Mouse (Mus musculus) forebrain, embryonic 15.5 days (tissue): Measurements from ENCODE around the gene Slc39a12. TPM values are rescaled to one million over a fixed set of nuclear protein-coding genes. Genes with fewer than 3 reads are reported as not detected.
A peak's percentile ranks its signal among the peaks of the same experiment; 100 is the strongest.

Experiments
- ATAC-seq: fragments of 200-750 bp; cut with Nextera tagmentation; replicated peaks from 2 replicates; pipeline ENCODE4 v1.8.0; 2017; ENCODE audit warnings: mild to moderate bottlenecking, moderate TSS enrichment, moderate library complexity
- H3K27ac ChIP-seq: fragments of 300-500 bp; sonication (generic); replicated peaks from 2 replicates; pipeline ENCODE4 v1.5.1; 2015; ENCODE audit warnings: mild to moderate bottlenecking, inconsistent platforms
- H3K27me3 ChIP-seq: fragments of 300-500 bp; sonication (generic); 2 replicates; pipeline ENCODE4 v1.6.1; 2015; ENCODE audit warnings: inconsistent platforms
- H3K36me3 ChIP-seq: fragments of 300-500 bp; sonication (generic); 2 replicates; pipeline ENCODE4 v1.6.1; 2015; ENCODE audit warnings: mild to moderate bottlenecking, inconsistent platforms
- H3K4me1 ChIP-seq: fragments of 300-500 bp; sonication (generic); 2 replicates; pipeline ENCODE4 v1.6.1; 2015; ENCODE audit warnings: inconsistent platforms
- H3K4me2 ChIP-seq: fragments of 300-500 bp; sonication (generic); replicated peaks from 2 replicates; pipeline ENCODE4 v1.6.1; 2015; ENCODE audit warnings: mild to moderate bottlenecking, inconsistent platforms
- H3K4me3 ChIP-seq: fragments of 300-500 bp; sonication (generic); 2 replicates; pipeline ENCODE4 v1.5.1; 2015; ENCODE audit warnings: mild to moderate bottlenecking, inconsistent platforms
- H3K9ac ChIP-seq: fragments of 300-500 bp; sonication (generic); replicated peaks from 2 replicates; pipeline ENCODE4 v1.6.1; 2015; ENCODE audit warnings: mild to moderate bottlenecking, inconsistent platforms
- H3K9me3 ChIP-seq: fragments of 300-500 bp; sonication (generic); 2 replicates; pipeline ENCODE4 v1.6.1; 2016; ENCODE audit warnings: inconsistent platforms
- WGBS: fragments of 180-500 bp; shearing (Covaris S2); methylation state at CpG from one replicate; pipeline ENCODE4 v1.1.7; 2015; ENCODE audit warnings: mixed read lengths; 5-methylcytosine and 5-hydroxymethylcytosine counted together
- polyA plus RNA-seq: library from polyadenylated mRNA; unstranded; fragments of >200 nt; fragmentation: Nextera tagmentation; extraction: Ambion mirVana; gene quantifications from 2 replicates; pipeline ENCODE4 v1.2.1, GENCODE M21; 2015

Gene Slc39a12
- polyA plus RNA-seq, 1 experiment from 2014 or later = 1.3 TPM

- ATAC-seq = no peak
- Histone ChIP-seq H3K9ac (no peak overlapping the region), H3K27me3 (no peaks in the 10 kb centered on the region), H3K27ac (no peak overlapping the region), H3K4me1 (no peaks in the 10 kb centered on the region), H3K4me3 (no peak overlapping the region), H3K9me3 (no peaks in the 10 kb centered on the region), H3K36me3 (no peaks in the 10 kb centered on the region), H3K4me2 (no peak overlapping the region)
- WGBS = 70% methylated on average over 3 of the region's 3 CpGs
These were observed 114.4 kb downstream of the Slc39a12 start for GRCm38 (mm10) chr2:14502482-14502881.

GRCm38 (mm10) chr2:14518237-14518636 is 130.1 kb downstream of the Slc39a12 start:
- H3K9me3 ChIP-seq = no peaks in the 10 kb centered on the region
- ATAC-seq = no peak
- WGBS = 51% methylated on average over 5 of the region's 5 CpGs

GRCm38 (mm10) chr2:14534325-14535077 is 146.4 kb downstream of the Slc39a12 start:
- Histone ChIP-seq H3K9me3 (no peaks in the 10 kb centered on the region), H3K27me3 (no peaks in the 10 kb centered on the region), H3K4me2 (no peak overlapping the region), H3K9ac (no peak overlapping the region), H3K27ac (peak overlapping the region; percentile 79), H3K4me3 (no peak overlapping the region), H3K36me3 (no peaks in the 10 kb centered on the region), H3K4me1 (peaks cover 10% of the 10 kb centered on the region)
- peak; percentile 36; the same call in 1 of the 2 replicates for ATAC-seq
- WGBS = 64% methylated on average over 3 of the region's 3 CpGs

More at GRCm38 (mm10) chr2:14518237-14518636, 130.1 kb downstream of the Slc39a12 start:
- Histone ChIP-seq H3K27ac (no peak overlapping the region), H3K4me3 (no peak overlapping the region), H3K4me1 (no peaks in the 10 kb centered on the region), H3K9ac (no peak overlapping the region), H3K36me3 (no peaks in the 10 kb centered on the region), H3K4me2 (no peak overlapping the region), H3K27me3 (no peaks in the 10 kb centered on the region)

- H3K27me3 ChIP-seq = no peaks in the 10 kb centered on the region
- 3% methylated on average over 3 of the region's 3 CpGs for WGBS
- H3K36me3 ChIP-seq = no peaks in the 10 kb centered on the region
- no peak overlapping the region for H3K9ac ChIP-seq
- peak; percentile 94 for ATAC-seq
- peak overlapping the region; percentile 79 for H3K27ac ChIP-seq
- H3K4me1 ChIP-seq = peaks cover 10% of the 10 kb centered on the region
- no peaks in the 10 kb centered on the region for H3K9me3 ChIP-seq
- H3K4me2 ChIP-seq = peak overlapping the region; percentile 8; the same call in 1 of the 2 replicates
- no peak overlapping the region for H3K4me3 ChIP-seq
These were observed 147.1 kb downstream of the Slc39a12 start for GRCm38 (mm10) chr2:14535246-14535671.

- no peak overlapping the region for H3K9ac ChIP-seq
- no peaks in the 10 kb centered on the region for H3K36me3 ChIP-seq
- H3K4me2 ChIP-seq = no peak overlapping the region
- no peaks in the 10 kb centered on the region for H3K27me3 ChIP-seq
- 55% methylated on average over 3 of the region's 3 CpGs for WGBS
- H3K4me1 ChIP-seq = peaks cover 10% of the 10 kb centered on the region
- no peaks in the 10 kb centered on the region for H3K9me3 ChIP-seq
- no peak overlapping the region for H3K4me3 ChIP-seq
- H3K27ac ChIP-seq = no peak overlapping the region
- ATAC-seq = no peak
These were observed 149.7 kb downstream of the Slc39a12 start for GRCm38 (mm10) chr2:14537781-14538180.

GRCm38 (mm10) chr2:14543355-14543754 is 155.2 kb downstream of the Slc39a12 start:
- 47% methylated on average over 3 of the region's 3 CpGs for WGBS
- Histone ChIP-seq H3K9me3 (no peaks in the 10 kb centered on the region), H3K36me3 (no peaks in the 10 kb centered on the region), H3K4me1 (no peaks in the 10 kb centered on the region), H3K27ac (no peak overlapping the region), H3K4me2 (no peak overlapping the region), H3K9ac (no peak overlapping the region), H3K4me3 (no peak overlapping the region), H3K27me3 (no peaks in the 10 kb centered on the region)
- no peak for ATAC-seq

- Histone ChIP-seq H3K4me3 (no peak overlapping the region), H3K9ac (no peak overlapping the region), H3K9me3 (no peaks in the 10 kb centered on the region), H3K27me3 (no peaks in the 10 kb centered on the region), H3K4me2 (no peak overlapping the region), H3K36me3 (no peaks in the 10 kb centered on the region), H3K4me1 (no peaks in the 10 kb centered on the region), H3K27ac (no peak overlapping the region)
- ATAC-seq = no peak
- WGBS = 86% methylated on average over 2 of the region's 2 CpGs
These were observed 155.7 kb downstream of the Slc39a12 start for GRCm38 (mm10) chr2:14543773-14544172.

Other genes with a start within 250 kb of the Slc39a12 start
- 0.11 TPM in 2 replicates for gene Tmem236, start 213.8 kb upstream of the Slc39a12 start, polyA plus RNA-seq
- gene Mrc1, start 158.9 kb upstream of the Slc39a12 start, polyA plus RNA-seq = 3.6 and 4.1 TPM in 2 replicates
- 3.3 and 3.4 TPM in 2 replicates for gene Cacnb2, start 214.8 kb downstream of the Slc39a12 start, polyA plus RNA-seq